Mouse (Mus musculus): ENCODE measurements around the gene Col4a3. TPM values are rescaled to one million over a fixed set of nuclear protein-coding genes. Genes with fewer than 3 reads are reported as not detected.
A peak's percentile ranks its signal among the peaks of the same experiment; 100 is the strongest.

The Col4a3 gene
- 0.08 and 9.9 TPM in 2 replicates for total RNA-seq (2014; rRNA removed; ENCODE audit: low replicate concordance)
- 0.58 and 0.63 TPM in 2 replicates for polyA plus RNA-seq (2015; fragmentation: Nextera tagmentation; extraction: Ambion mirVana)

DNA sequence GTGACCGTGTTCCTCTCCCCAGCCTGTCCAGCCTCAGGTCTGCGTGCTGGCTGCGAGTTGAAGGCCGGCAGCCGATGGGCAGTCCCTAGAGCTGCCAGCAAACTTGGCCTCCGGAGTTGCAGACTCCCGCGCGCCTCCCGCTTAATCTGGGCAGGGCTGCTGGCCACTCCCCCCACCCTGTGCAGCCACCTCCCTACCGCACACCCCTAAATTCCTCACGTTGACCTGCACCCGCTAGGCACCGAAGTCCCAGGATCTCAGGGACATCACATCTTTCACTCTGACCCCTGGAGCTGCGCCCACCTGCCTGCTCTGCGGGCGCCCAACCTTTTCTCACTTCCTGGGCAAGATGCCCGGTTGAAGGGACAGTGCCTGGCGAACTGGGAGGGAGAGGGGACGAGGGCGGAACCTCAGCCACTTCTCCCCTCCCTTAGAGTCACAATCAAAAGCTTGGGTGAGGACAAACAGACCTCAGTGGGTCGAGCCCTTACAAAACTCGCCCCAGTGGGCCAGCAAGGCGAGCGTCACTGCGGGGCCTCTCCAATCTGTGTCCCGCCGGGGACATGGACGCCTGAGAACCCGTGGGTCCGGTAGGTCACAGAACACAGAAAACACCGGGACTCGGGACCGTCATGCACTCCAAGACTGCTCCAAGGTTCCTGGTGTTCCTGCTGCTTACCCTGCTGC, at the start of gene Col4a3, which contains the start of gene Col4a4:
Gene Col4a3, plus strand, starts transcription at position 209 of the 687 bp plus-strand sequence.
Gene Col4a4, minus strand, starts transcription at position 137 of the 687 bp plus-strand sequence.
- ATAC-seq (ENCODE audit: insufficient read depth, low read depth) (peak; percentile 60), DNase-seq (ENCODE audit: low spot score) (peak; percentile 41)
- no peaks in the 10 kb centered on the region for H3K36me3 ChIP-seq (replicated peaks; ENCODE audit: control insufficient read depth, insufficient read depth, low read length)
- TF ChIP-seq EP300 (IDR thresholded peaks at IDR 0.05; ENCODE audit: low read depth) (no peak), CTCF (IDR thresholded peaks at IDR 0.05; ENCODE audit: low read depth) (no peak)
- no peaks in the 10 kb centered on the region for H3K27me3 ChIP-seq (ENCODE audit: control insufficient read depth, insufficient read depth, low read length)
- H3K27ac ChIP-seq (ENCODE audit: low read depth), result no peak within 1 kb of the TSS
- H3K9me3 ChIP-seq (replicated peaks; ENCODE audit: control insufficient read depth, low read length), result no peaks in the 10 kb centered on the region
- H3K4me2 ChIP-seq (ENCODE audit: low read depth, low read length), result peak within 1 kb of the TSS; percentile 81
- H3K4me1 ChIP-seq (ENCODE audit: control insufficient read depth, insufficient read depth), result peaks cover 8% of the 10 kb centered on the region
- H3K4me3 ChIP-seq (ENCODE audit: low read depth, low read length), result peak within 1 kb of the TSS; percentile 48
- H3K9ac ChIP-seq (replicated peaks; ENCODE audit: low read depth, low read length), result peak within 1 kb of the TSS; percentile 49; the same call in 1 of the 2 replicates
- WGBS, result 1% methylated on average over 34 of the region's 34 CpGs

DNA sequence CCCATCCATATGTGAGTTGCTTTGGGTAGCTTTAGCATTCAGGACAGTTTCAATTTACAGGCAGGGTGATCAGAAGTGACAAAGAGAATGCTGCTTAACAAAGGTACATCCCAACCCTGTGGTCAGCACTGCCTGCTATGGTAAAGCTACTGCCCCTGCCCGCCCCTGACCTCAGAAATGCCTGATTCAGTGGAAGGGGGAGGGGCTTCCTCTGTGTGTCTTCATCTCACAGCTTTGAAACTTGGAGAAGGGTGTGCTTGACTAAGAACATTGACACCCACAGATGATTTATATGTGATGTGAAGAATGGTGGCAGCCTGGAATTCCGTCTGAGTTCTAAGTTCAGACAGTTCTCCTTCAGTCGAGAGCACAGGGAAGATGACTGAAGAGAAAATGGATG, 48.9 kb upstream of the Col4a3 start:
- Histone ChIP-seq H3K36me3 (replicated peaks; ENCODE audit: control insufficient read depth, insufficient read depth, low read length) (no peaks in the 10 kb centered on the region), H3K27ac (ENCODE audit: low read depth) (no peak overlapping the region), H3K4me2 (ENCODE audit: low read depth, low read length) (no peak overlapping the region), H3K9me3 (replicated peaks; ENCODE audit: control insufficient read depth, low read length) (no peaks in the 10 kb centered on the region), H3K4me3 (ENCODE audit: low read depth, low read length) (no peak overlapping the region), H3K4me1 (ENCODE audit: control insufficient read depth, insufficient read depth) (peaks cover 10% of the 10 kb centered on the region), H3K27me3 (ENCODE audit: control insufficient read depth, insufficient read depth, low read length) (no peaks in the 10 kb centered on the region), H3K9ac (replicated peaks; ENCODE audit: low read depth, low read length) (no peak overlapping the region)
- WGBS, result 64% methylated on average over 3 of the region's 3 CpGs
- no peak for TF ChIP-seq EP300 (IDR thresholded peaks at IDR 0.05; ENCODE audit: low read depth)
- no peak for TF ChIP-seq CTCF (IDR thresholded peaks at IDR 0.05; ENCODE audit: low read depth)
- no peak for ATAC-seq (ENCODE audit: insufficient read depth, low read depth)
- peak; percentile 4 for DNase-seq (ENCODE audit: low spot score)

DNA sequence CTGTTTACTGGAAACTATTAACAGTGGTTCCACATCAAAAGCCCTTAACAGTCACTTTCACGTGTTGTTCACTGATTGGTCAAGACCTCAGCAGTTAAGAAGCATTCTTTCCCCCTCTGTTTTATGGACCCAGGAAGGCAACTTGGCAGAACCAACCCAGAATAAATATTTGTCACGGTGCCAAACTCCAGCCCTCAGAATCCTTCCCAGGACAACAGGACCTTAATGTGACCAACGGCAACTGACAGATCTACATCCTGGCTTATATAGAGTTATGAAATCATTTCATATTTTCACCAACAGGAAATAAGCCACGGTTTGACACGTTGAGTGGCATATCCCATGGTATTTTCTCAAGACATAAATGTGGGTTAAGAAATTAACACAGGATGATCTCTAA, 46.7 kb upstream of the Col4a3 start:
- Histone ChIP-seq H3K27ac (ENCODE audit: low read depth) (no peak overlapping the region), H3K27me3 (ENCODE audit: control insufficient read depth, insufficient read depth, low read length) (no peaks in the 10 kb centered on the region), H3K9me3 (replicated peaks; ENCODE audit: control insufficient read depth, low read length) (no peaks in the 10 kb centered on the region), H3K4me3 (ENCODE audit: low read depth, low read length) (no peak overlapping the region), H3K36me3 (replicated peaks; ENCODE audit: control insufficient read depth, insufficient read depth, low read length) (no peaks in the 10 kb centered on the region), H3K4me2 (ENCODE audit: low read depth, low read length) (no peak overlapping the region), H3K9ac (replicated peaks; ENCODE audit: low read depth, low read length) (no peak overlapping the region), H3K4me1 (ENCODE audit: control insufficient read depth, insufficient read depth) (peaks cover 13% of the 10 kb centered on the region)
- DNase-seq (ENCODE audit: low spot score), result no peak
- TF ChIP-seq CTCF (IDR thresholded peaks at IDR 0.05; ENCODE audit: low read depth), result no peak
- no peak for TF ChIP-seq EP300 (IDR thresholded peaks at IDR 0.05; ENCODE audit: low read depth)
- 57% methylated on average over 5 of the region's 5 CpGs for WGBS
- ATAC-seq (ENCODE audit: insufficient read depth, low read depth), result no peak

DNA sequence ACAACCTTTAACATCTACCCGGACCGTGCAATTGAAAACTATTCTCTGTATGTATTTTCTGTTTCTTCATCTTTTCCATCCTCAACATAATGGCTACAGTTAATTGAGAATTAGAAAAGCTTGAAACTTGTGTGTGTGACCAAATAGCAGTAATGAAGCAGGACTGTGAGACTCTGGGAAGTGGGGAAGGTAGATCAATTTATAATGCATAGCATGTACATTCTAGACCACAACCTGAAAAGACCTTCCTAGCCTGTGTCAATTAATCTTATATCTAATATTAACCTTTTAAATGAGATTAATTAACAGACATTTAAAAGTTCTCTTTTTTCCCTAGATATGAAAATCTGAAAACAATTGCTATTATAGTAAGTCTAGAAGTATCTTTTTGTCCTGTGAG, 42.8 kb upstream of the Col4a3 start:
- Histone ChIP-seq H3K36me3 (replicated peaks; ENCODE audit: control insufficient read depth, insufficient read depth, low read length) (no peaks in the 10 kb centered on the region), H3K27me3 (ENCODE audit: control insufficient read depth, insufficient read depth, low read length) (no peaks in the 10 kb centered on the region), H3K9me3 (replicated peaks; ENCODE audit: control insufficient read depth, low read length) (no peaks in the 10 kb centered on the region), H3K27ac (ENCODE audit: low read depth) (no peak overlapping the region), H3K9ac (replicated peaks; ENCODE audit: low read depth, low read length) (no peak overlapping the region), H3K4me3 (ENCODE audit: low read depth, low read length) (no peak overlapping the region), H3K4me2 (ENCODE audit: low read depth, low read length) (no peak overlapping the region), H3K4me1 (ENCODE audit: control insufficient read depth, insufficient read depth) (peaks cover 13% of the 10 kb centered on the region)
- TF ChIP-seq CTCF (IDR thresholded peaks at IDR 0.05; ENCODE audit: low read depth), result no peak
- no peak for TF ChIP-seq EP300 (IDR thresholded peaks at IDR 0.05; ENCODE audit: low read depth)
- WGBS, result 89% methylated on average over 2 of the region's 2 CpGs
- no peak for ATAC-seq (ENCODE audit: insufficient read depth, low read depth)
- no peak for DNase-seq (ENCODE audit: low spot score)

DNA sequence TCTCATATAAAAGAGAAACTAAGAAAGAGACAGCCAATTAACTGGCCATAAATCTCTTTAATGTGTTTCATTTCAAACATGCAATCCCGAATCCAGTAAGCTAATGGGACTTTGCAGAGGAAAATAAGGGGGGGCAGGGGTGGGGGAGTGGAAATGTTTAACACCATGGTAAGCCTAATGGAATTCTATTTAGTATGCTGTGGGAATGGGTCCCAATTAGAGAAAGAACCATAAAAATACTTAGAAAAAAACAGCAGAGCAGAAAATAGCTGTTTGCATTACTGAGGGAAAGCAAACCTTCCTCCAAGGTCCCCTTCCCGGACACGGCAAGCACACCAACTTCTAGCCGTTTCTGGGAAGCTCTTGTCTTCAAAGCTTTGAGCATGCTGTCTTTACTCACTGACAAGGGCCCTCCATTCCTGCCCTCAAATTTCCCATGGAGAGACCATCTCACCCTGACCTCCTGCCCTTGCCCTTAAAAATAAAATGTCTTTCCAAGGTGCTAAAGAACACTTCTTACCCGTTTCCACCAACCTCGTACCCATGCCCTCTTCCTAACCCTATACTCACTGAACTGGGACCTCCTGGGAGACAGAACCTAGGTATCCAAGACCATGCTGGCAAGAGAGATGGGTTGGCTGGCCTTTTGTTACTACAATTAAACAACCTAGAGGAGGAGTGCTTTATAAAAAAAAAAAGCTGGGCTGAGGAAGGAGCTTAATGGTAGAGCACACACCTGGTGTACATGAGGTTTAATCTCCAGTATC, 42.1 kb upstream of the Col4a3 start:
- Histone ChIP-seq H3K27ac (ENCODE audit: low read depth) (no peak overlapping the region), H3K4me3 (ENCODE audit: low read depth, low read length) (no peak overlapping the region), H3K9ac (replicated peaks; ENCODE audit: low read depth, low read length) (no peak overlapping the region), H3K27me3 (ENCODE audit: control insufficient read depth, insufficient read depth, low read length) (no peaks in the 10 kb centered on the region), H3K4me2 (ENCODE audit: low read depth, low read length) (no peak overlapping the region), H3K36me3 (replicated peaks; ENCODE audit: control insufficient read depth, insufficient read depth, low read length) (no peaks in the 10 kb centered on the region), H3K4me1 (ENCODE audit: control insufficient read depth, insufficient read depth) (peaks cover 13% of the 10 kb centered on the region), H3K9me3 (replicated peaks; ENCODE audit: control insufficient read depth, low read length) (no peaks in the 10 kb centered on the region)
- no peak for DNase-seq (ENCODE audit: low spot score)
- WGBS, result 76% methylated on average over 6 of the region's 6 CpGs
- TF ChIP-seq EP300 (IDR thresholded peaks at IDR 0.05; ENCODE audit: low read depth), result no peak
- TF ChIP-seq CTCF (IDR thresholded peaks at IDR 0.05; ENCODE audit: low read depth), result no peak
- no peak for ATAC-seq (ENCODE audit: insufficient read depth, low read depth)

Data from heart, postnatal 0 days (tissue).